Mouse (Mus musculus) heart, embryonic 13.5 days (tissue): ENCODE data around the gene Dnaic1. TPM values are rescaled to one million over a fixed set of nuclear protein-coding genes. Genes with fewer than 3 reads are reported as not detected.

Experiments used
- ATAC-seq: fragments of 200-750 bp; cut with Nextera tagmentation; 2 replicates; pipeline ENCODE4 v1.8.0; 2017; ENCODE audit warnings: moderate TSS enrichment; ENCODE audit not compliant: insufficient number of reproducible peaks, low FRiP score, low TSS enrichment; ENCODE audit errors: extremely low read depth
- H3K27ac ChIP-seq: fragments of 300-500 bp; sonication (generic); replicated peaks from 2 replicates; pipeline ENCODE4 v1.5.1; 2015; ENCODE audit warnings: moderate library complexity, mild to moderate bottlenecking, inconsistent platforms
- H3K27me3 ChIP-seq: fragments of 300-500 bp; sonication (generic); replicated peaks from 2 replicates; pipeline ENCODE4 v1.6.1; 2015; ENCODE audit warnings: mild to moderate bottlenecking, inconsistent platforms
- H3K36me3 ChIP-seq: fragments of 300-500 bp; sonication (generic); 2 replicates; pipeline ENCODE4 v1.6.1; 2015; ENCODE audit warnings: mild to moderate bottlenecking, inconsistent platforms
- H3K4me1 ChIP-seq: fragments of 300-500 bp; sonication (generic); 2 replicates; pipeline ENCODE4 v1.6.1; 2015; ENCODE audit warnings: inconsistent platforms
- H3K4me2 ChIP-seq: fragments of 300-500 bp; sonication (generic); 2 replicates; pipeline ENCODE4 v1.6.1; 2015; ENCODE audit warnings: inconsistent platforms, mild to moderate bottlenecking, moderate library complexity
- H3K4me3 ChIP-seq: fragments of 300-500 bp; sonication (generic); 2 replicates; pipeline ENCODE4 v1.5.1; 2015; ENCODE audit warnings: moderate library complexity, mild to moderate bottlenecking, inconsistent platforms
- H3K9ac ChIP-seq: fragments of 300-500 bp; sonication (generic); 2 replicates; pipeline ENCODE4 v1.6.1; 2015; ENCODE audit warnings: inconsistent platforms, mild to moderate bottlenecking, moderate library complexity
- H3K9me3 ChIP-seq: fragments of 300-500 bp; sonication (generic); 2 replicates; pipeline ENCODE4 v1.6.1; 2016; ENCODE audit warnings: inconsistent platforms
- WGBS: fragments of 180-500 bp; shearing (Covaris S2); methylation state at CpG from one replicate; pipeline ENCODE4 v1.1.7; 2015; ENCODE audit warnings: mixed read lengths; 5-methylcytosine and 5-hydroxymethylcytosine counted together
- polyA plus RNA-seq: library from polyadenylated mRNA; unstranded; fragments of >200 nt; fragmentation: Nextera tagmentation; extraction: Ambion mirVana; gene quantifications from 2 replicates; pipeline ENCODE4 v1.2.1, GENCODE M21; 2015

Gene Dnaic1
- polyA plus RNA-seq, result 2.1 and 2.2 TPM in 2 replicates

DNA sequence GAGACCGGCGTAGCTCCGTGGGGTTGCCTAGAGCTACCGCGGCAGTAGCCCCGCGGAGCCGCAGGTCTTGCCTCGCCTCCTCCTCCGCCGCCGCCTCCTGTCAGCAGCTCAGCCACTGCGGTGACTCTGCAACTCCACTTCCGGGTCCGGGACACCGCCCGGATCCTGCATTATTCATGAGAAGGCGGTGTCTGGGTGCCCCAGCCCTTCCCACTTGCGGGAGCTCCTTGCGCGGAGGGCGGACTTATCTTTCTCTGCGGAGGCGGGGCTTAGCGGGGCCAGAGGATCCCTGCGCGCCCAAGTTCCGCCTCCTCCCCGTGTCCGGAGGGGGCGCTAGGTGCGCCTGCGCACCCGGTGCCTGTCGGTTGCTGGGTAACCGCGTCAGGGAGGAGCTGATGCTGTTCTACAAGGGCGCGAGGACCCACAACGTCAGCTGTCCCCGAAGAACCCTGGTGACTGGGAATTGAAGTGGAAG, at the start of gene Dnaic1, which contains the start of gene Fam219a:
Dnaic1 (plus strand) TSS at position 365 of the 475 bp plus-strand sequence.
Fam219a (minus strand) TSS at position 128 of the 475 bp plus-strand sequence.
- Histone ChIP-seq H3K4me3 (peak within 1 kb of the TSS; percentile 82), H3K36me3 (no peaks in the 10 kb centered on the region), H3K4me2 (peak within 1 kb of the TSS; percentile 91), H3K27me3 (peaks cover 26% of the 10 kb centered on the region), H3K4me1 (peaks cover 26% of the 10 kb centered on the region), H3K9ac (peak within 1 kb of the TSS; percentile 87), H3K27ac (peak within 1 kb of the TSS; percentile 58), H3K9me3 (no peaks in the 10 kb centered on the region)
- under 1% methylated on average over 40 of the region's 41 CpGs for WGBS
- peak; percentile 97 for ATAC-seq

DNA sequence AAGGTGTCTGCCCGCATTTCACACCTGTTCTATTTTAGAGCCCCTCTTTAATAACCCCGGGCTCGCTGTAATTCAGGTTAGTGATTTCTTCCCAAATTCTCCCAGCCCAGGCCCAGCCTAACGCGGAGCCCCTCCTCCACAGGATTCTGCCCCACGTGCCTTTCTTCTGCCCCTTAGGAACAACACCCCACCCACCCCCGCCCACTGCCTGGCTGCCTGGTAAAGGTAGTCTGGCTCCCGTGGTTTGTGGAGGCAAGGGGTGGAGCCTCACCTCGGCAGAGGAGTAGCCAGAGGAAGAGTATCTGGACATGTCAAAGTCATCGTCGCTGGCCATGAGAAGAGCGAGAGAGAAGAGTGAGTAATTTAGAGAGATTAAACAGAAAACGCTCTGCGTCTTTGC, 48.9 kb upstream of the Dnaic1 start:
- Histone ChIP-seq H3K36me3 (no peaks in the 10 kb centered on the region; the same call in 1 of the 2 replicates), H3K9ac (no peak overlapping the region), H3K9me3 (no peaks in the 10 kb centered on the region), H3K4me3 (no peak overlapping the region), H3K27me3 (peaks cover 38% of the 10 kb centered on the region), H3K27ac (no peak overlapping the region), H3K4me2 (no peak overlapping the region), H3K4me1 (no peaks in the 10 kb centered on the region)
- 28% methylated on average over 14 of the region's 14 CpGs for WGBS
- ATAC-seq, result no peak

- H3K36me3 ChIP-seq, result no peaks in the 10 kb centered on the region; the same call in 1 of the 2 replicates
- no peaks in the 10 kb centered on the region for H3K9me3 ChIP-seq
- 80% methylated on average over 6 of the region's 6 CpGs for WGBS
- no peak for ATAC-seq
- H3K4me3 ChIP-seq, result no peak overlapping the region
- H3K9ac ChIP-seq, result no peak overlapping the region
- peaks cover 38% of the 10 kb centered on the region for H3K27me3 ChIP-seq
- no peak overlapping the region for H3K4me2 ChIP-seq
- H3K4me1 ChIP-seq, result peaks cover 4% of the 10 kb centered on the region; the same call in 1 of the 2 replicates
- no peak overlapping the region for H3K27ac ChIP-seq
Measured at GRCm38 (mm10) chr4:41522136-41522535, 47.4 kb upstream of the Dnaic1 start.

DNA sequence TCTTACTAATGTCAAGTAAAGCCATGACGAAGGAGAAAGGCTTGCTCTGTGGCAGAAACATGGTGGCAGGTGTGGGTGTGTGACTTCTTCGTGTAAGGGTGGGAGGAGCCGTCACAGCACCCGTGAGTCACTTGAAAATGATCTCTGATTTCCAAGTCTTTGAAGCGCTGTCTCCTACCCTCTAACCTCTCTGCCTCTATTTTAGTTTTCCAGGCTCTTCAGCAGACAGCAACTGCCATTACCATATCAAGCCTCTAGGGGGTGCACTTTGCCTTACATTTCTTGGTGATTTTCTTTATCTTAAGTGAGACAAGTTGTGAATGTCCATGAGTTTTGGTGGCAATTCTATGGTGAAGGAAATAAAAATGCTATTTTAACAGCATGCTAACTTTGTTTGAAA, 46.8 kb upstream of the Dnaic1 start:
- no peak overlapping the region for H3K4me2 ChIP-seq
- no peaks in the 10 kb centered on the region; the same call in 1 of the 2 replicates for H3K36me3 ChIP-seq
- H3K27ac ChIP-seq, result no peak overlapping the region
- H3K27me3 ChIP-seq, result peaks cover 38% of the 10 kb centered on the region
- H3K4me3 ChIP-seq, result no peak overlapping the region
- 43% methylated on average over 5 of the region's 5 CpGs for WGBS
- ATAC-seq, result no peak
- H3K4me1 ChIP-seq, result peaks cover 8% of the 10 kb centered on the region
- no peak overlapping the region for H3K9ac ChIP-seq
- H3K9me3 ChIP-seq, result no peaks in the 10 kb centered on the region

DNA sequence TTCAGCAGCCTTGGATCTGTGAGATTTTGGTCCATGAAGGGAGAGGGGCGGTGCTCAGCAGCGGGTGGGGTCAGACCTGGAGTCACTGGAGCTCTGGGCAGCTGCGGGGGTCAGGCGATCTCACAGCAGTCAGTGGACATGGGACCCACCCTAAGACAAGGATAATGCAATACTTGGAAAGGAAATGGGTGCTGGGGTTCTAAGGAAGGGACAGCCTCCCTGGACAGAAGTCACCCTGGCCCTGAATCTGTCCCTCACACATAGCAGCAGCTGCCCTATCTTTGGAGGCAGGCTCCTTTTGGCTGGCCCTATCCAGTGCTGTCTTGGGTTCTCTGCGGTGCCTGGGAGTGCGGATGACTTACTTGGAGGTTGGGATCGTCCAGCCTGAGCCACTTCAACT, 45.7 kb upstream of the Dnaic1 start:
- Histone ChIP-seq H3K27ac (no peak overlapping the region), H3K4me3 (no peak overlapping the region), H3K4me2 (no peak overlapping the region), H3K9me3 (no peaks in the 10 kb centered on the region), H3K4me1 (peaks cover 18% of the 10 kb centered on the region), H3K9ac (no peak overlapping the region), H3K36me3 (no peaks in the 10 kb centered on the region; the same call in 1 of the 2 replicates), H3K27me3 (peaks cover 38% of the 10 kb centered on the region)
- WGBS, result 51% methylated on average over 7 of the region's 7 CpGs
- no peak for ATAC-seq

DNA sequence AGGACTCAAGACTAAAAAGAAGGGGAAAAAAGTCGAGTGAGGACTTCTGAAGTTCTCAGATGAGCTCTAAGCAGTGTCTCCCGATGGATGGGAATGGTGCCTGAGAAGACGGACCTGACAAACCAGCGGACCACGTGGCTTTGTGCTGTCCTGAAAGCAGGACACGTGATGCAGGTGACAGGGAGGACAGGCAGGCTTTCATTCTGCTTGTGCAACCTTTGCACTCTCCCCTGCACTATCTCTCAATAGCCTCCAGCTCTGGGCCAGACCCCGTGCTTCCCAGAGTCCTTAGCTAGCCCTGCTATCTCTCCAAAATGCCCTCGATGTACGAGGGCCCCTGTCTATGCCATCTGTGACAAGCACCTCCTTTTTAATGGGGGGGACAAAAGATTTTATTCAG, 44.7 kb upstream of the Dnaic1 start:
- 63% methylated on average over 9 of the region's 9 CpGs for WGBS
- H3K27me3 ChIP-seq, result peaks cover 33% of the 10 kb centered on the region
- H3K4me1 ChIP-seq, result peaks cover 22% of the 10 kb centered on the region
- no peak overlapping the region for H3K27ac ChIP-seq
- no peaks in the 10 kb centered on the region for H3K9me3 ChIP-seq
- ATAC-seq, result no peak
- H3K4me2 ChIP-seq, result no peak overlapping the region
- no peaks in the 10 kb centered on the region; the same call in 1 of the 2 replicates for H3K36me3 ChIP-seq
- H3K4me3 ChIP-seq, result no peak overlapping the region
- no peak overlapping the region for H3K9ac ChIP-seq

DNA sequence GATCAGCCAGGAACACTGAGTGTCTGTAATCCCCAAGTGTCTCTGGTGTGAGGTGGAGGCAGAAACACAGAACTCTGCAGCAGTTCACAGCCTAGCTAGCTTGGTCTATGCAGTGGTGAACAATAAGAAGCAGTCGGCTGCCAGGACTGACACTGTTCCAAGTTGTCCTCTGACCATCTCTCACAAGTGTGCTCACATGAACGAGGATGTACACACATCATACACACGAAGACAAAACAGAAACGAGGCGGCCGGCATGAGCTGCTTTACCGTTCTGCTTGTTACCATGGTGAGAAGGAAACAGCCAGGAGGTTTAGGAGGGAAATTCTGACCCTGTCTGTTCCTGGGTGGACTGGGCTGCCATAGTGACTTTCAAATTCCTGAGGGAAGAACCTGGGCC, 43.0 kb upstream of the Dnaic1 start:
- ATAC-seq, result no peak
- H3K27ac ChIP-seq, result no peak overlapping the region
- peaks cover 22% of the 10 kb centered on the region for H3K4me1 ChIP-seq
- no peak overlapping the region for H3K9ac ChIP-seq
- H3K27me3 ChIP-seq, result peaks cover 24% of the 10 kb centered on the region
- no peaks in the 10 kb centered on the region for H3K36me3 ChIP-seq
- H3K9me3 ChIP-seq, result no peaks in the 10 kb centered on the region
- no peak overlapping the region for H3K4me3 ChIP-seq
- 67% methylated on average over 7 of the region's 7 CpGs for WGBS
- H3K4me2 ChIP-seq, result no peak overlapping the region

GRCm38 (mm10) chr4:41527076-41527475, 42.5 kb upstream of the Dnaic1 start:
- Histone ChIP-seq H3K27ac (no peak overlapping the region), H3K4me1 (peaks cover 22% of the 10 kb centered on the region), H3K36me3 (no peaks in the 10 kb centered on the region), H3K9ac (no peak overlapping the region), H3K4me2 (peak overlapping the region; percentile 2; the same call in 1 of the 2 replicates), H3K4me3 (no peak overlapping the region), H3K9me3 (no peaks in the 10 kb centered on the region), H3K27me3 (peaks cover 19% of the 10 kb centered on the region)
- no peak for ATAC-seq
- 38% methylated on average over 13 of the region's 13 CpGs for WGBS

- 28% methylated on average over 8 of the region's 8 CpGs for WGBS
- H3K4me3 ChIP-seq, result no peak overlapping the region
- H3K4me2 ChIP-seq, result no peak overlapping the region
- H3K27me3 ChIP-seq, result peaks cover 18% of the 10 kb centered on the region
- H3K9me3 ChIP-seq, result no peaks in the 10 kb centered on the region
- no peak overlapping the region for H3K27ac ChIP-seq
- H3K36me3 ChIP-seq, result no peaks in the 10 kb centered on the region
- H3K4me1 ChIP-seq, result peaks cover 22% of the 10 kb centered on the region
- ATAC-seq, result no peak
- no peak overlapping the region for H3K9ac ChIP-seq
Measured at GRCm38 (mm10) chr4:41527996-41528395, 41.6 kb upstream of the Dnaic1 start.

GRCm38 (mm10) chr4:41532420-41532819, 37.2 kb upstream of the Dnaic1 start:
- Histone ChIP-seq H3K4me3 (no peak overlapping the region), H3K4me2 (no peak overlapping the region)
- WGBS, result 22% methylated on average over 6 of the region's 6 CpGs

GRCm38 (mm10) chr4:41534866-41535265, 34.7 kb upstream of the Dnaic1 start:
- WGBS, result 72% methylated on average over 5 of the region's 5 CpGs
- Histone ChIP-seq H3K27ac (no peak overlapping the region), H3K4me2 (no peak overlapping the region), H3K9me3 (no peaks in the 10 kb centered on the region), H3K36me3 (no peaks in the 10 kb centered on the region), H3K4me1 (no peaks in the 10 kb centered on the region), H3K9ac (no peak overlapping the region), H3K4me3 (no peak overlapping the region), H3K27me3 (no peaks in the 10 kb centered on the region)
- no peak for ATAC-seq

More at GRCm38 (mm10) chr4:41532420-41532819, 37.2 kb upstream of the Dnaic1 start:
- ATAC-seq, result no peak
- Histone ChIP-seq H3K9me3 (no peaks in the 10 kb centered on the region), H3K36me3 (no peaks in the 10 kb centered on the region), H3K9ac (no peak overlapping the region), H3K4me1 (peaks cover 15% of the 10 kb centered on the region), H3K27me3 (no peaks in the 10 kb centered on the region), H3K27ac (no peak overlapping the region)

DNA sequence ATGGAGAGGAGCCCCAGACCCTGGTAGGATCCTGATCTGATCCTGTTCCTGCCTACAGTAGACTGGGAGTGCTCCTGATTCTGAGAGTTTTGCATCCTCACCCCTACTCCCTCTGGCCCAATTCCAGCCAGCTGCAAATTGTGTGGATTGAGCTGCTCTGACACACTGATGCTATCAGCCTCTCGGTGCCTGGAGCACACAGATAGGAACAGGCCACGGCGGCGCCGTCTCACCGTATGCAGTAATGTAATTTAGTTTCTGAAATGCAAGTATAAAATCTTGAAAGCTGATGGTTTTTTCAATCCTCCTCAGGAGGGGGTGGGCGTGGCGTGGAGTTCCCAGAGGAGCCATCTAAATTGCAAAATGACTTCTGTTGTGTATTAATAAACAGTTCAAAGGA, 27.4 kb upstream of the Dnaic1 start:
- no peaks in the 10 kb centered on the region for H3K27me3 ChIP-seq
- 64% methylated on average over 8 of the region's 8 CpGs for WGBS
- H3K4me1 ChIP-seq, result no peaks in the 10 kb centered on the region
- no peak overlapping the region for H3K9ac ChIP-seq
- no peaks in the 10 kb centered on the region for H3K36me3 ChIP-seq
- no peak overlapping the region for H3K27ac ChIP-seq
- no peak overlapping the region for H3K4me2 ChIP-seq
- H3K9me3 ChIP-seq, result no peaks in the 10 kb centered on the region
- ATAC-seq, result no peak
- H3K4me3 ChIP-seq, result no peak overlapping the region
